Mouse (Mus musculus) heart, embryonic 14.5 days (tissue): Measurements from ENCODE around the gene Gm45021. TPM values are rescaled to one million over a fixed set of nuclear protein-coding genes. Genes with fewer than 3 reads are reported as not detected.

Experiments
- ATAC-seq: fragments of 200-750 bp; cut with Nextera tagmentation; 2 replicates; pipeline ENCODE4 v1.8.0; 2017; ENCODE audit warnings: low read depth, moderate TSS enrichment; ENCODE audit not compliant: insufficient number of reproducible peaks, insufficient read depth, low FRiP score
- H3K27ac ChIP-seq, 2 experiments: fragments of 200-500 bp in 1 of 2; fragments of 300-500 bp in 1 of 2; sonication (generic) in 1 of 2; replicated peaks in 1 of 2; 2 replicates each; pipeline ENCODE4 v1.5.1; 2012 to 2014; ENCODE audit warnings: low read depth in 2 of 2, low read length in 2 of 2, control low read depth in 1 of 2, mild to moderate bottlenecking in 1 of 2, mixed read lengths in 1 of 2; ENCODE audit not compliant: control insufficient read depth in 1 of 2, insufficient read depth in 1 of 2
- H3K27me3 ChIP-seq: fragments of 300-500 bp; sonication (generic); 2 replicates; pipeline ENCODE4 v1.6.1; 2014; ENCODE audit warnings: mild to moderate bottlenecking, low read length, control low read depth; ENCODE audit not compliant: control insufficient read depth, insufficient read depth
- H3K36me3 ChIP-seq: fragments of 300-500 bp; sonication (generic); 2 replicates; pipeline ENCODE4 v1.6.1; 2014; ENCODE audit warnings: mild to moderate bottlenecking, control low read depth, low read length, mixed read lengths; ENCODE audit not compliant: control insufficient read depth, insufficient read depth
- H3K4me1 ChIP-seq, 2 experiments: fragments of 200-500 bp in 1 of 2; fragments of 300-500 bp in 1 of 2; sonication (generic) in 1 of 2; 2 replicates each; pipeline ENCODE4 v1.6.1; 2012 to 2014; ENCODE audit warnings: low read length in 2 of 2, control low read depth in 1 of 2, mixed read lengths in 1 of 2; ENCODE audit not compliant: control insufficient read depth in 2 of 2, insufficient read depth in 2 of 2
- H3K4me2 ChIP-seq: fragments of 300-500 bp; sonication (generic); 2 replicates; pipeline ENCODE4 v1.6.1; 2014; ENCODE audit warnings: mild to moderate bottlenecking, low read length
- H3K4me3 ChIP-seq, 2 experiments: fragments of 200-500 bp in 1 of 2; fragments of 300-500 bp in 1 of 2; sonication (generic) in 1 of 2; 2 replicates each; pipeline ENCODE4 v1.5.1; 2012 to 2014; ENCODE audit warnings: low read length in 2 of 2, mild to moderate bottlenecking in 2 of 2, control low read depth in 1 of 2, low read depth in 1 of 2, moderate library complexity in 1 of 2; ENCODE audit not compliant: control insufficient read depth in 1 of 2, insufficient read depth in 1 of 2
- H3K9ac ChIP-seq: fragments of 300-500 bp; sonication (generic); 2 replicates; pipeline ENCODE4 v1.6.1; 2014; ENCODE audit warnings: mild to moderate bottlenecking, low read length
- H3K9me3 ChIP-seq: fragments of 300-500 bp; sonication (generic); 2 replicates; pipeline ENCODE4 v1.6.1; 2016; ENCODE audit warnings: low read length, control low read depth; ENCODE audit not compliant: control insufficient read depth
- whole genome bisulfite sequencing: fragments of 180-500 bp; shearing (Covaris S2); extraction: QIAGEN DNeasy Blood & Tissue Kit; methylation state at CpG from one replicate; pipeline ENCODE4 v1.1.7; 2014; 5-methylcytosine and 5-hydroxymethylcytosine counted together
- polyA plus RNA-seq: library from polyadenylated mRNA; unstranded; fragments of >200 nt; fragmentation: Nextera tagmentation; extraction: Ambion mirVana; gene quantifications from 2 replicates; pipeline ENCODE4 v1.2.1, GENCODE M21; 2014

Gene Gm45021
- polyA plus RNA-seq, 1 experiment from 2014 or later, result 1.3 TPM

GRCm38 (mm10) chr6:48650041-48650440 is 60.6 kb downstream of the Gm45021 start:
- Histone ChIP-seq H3K4me3 (no peak overlapping the region), H3K27ac (no peak overlapping the region), H3K27me3 (no peaks in the 10 kb centered on the region), H3K9me3 (no peaks in the 10 kb centered on the region), H3K4me1 (0 out of 4 replicates have a peak, but pooled peaks cover 0 to 2% of the 10 kb centered on the region in 2 experiments), H3K4me2 (no peak overlapping the region), H3K9ac (no peak overlapping the region), H3K36me3 (no peaks in the 10 kb centered on the region)
- 84% methylated on average over 9 of the region's 9 CpGs for WGBS
- ATAC-seq, result no peak

DNA sequence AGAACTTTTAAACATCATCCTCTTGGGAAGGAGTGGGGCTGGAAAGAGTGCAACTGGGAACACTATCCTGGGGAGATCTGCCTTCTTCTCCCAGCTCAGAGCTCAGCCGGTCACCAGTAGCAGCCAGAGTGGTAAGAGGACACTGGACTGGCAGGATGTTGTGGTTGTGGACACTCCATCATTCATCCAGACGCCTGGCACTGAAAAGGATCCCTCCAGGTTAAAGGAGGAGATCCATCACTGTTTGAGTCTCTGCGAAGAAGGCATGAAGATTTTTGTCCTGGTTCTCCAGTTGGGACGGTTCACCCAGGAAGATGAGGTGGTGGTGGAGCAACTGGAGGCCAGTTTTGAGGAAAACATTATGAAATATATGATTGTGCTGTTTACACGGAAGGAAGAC is 69.3 kb downstream of the Gm45021 start:
- ATAC-seq, result no peak
- no peak overlapping the region for H3K27ac ChIP-seq
- 74% methylated on average over 5 of the region's 5 CpGs for WGBS
- no peaks in the 10 kb centered on the region for H3K27me3 ChIP-seq
- H3K9me3 ChIP-seq, result no peaks in the 10 kb centered on the region
- H3K4me1 ChIP-seq, result no peaks in the 10 kb centered on the region
- H3K4me2 ChIP-seq, result no peak overlapping the region
- H3K36me3 ChIP-seq, result no peaks in the 10 kb centered on the region
- H3K9ac ChIP-seq, result no peak overlapping the region
- no peak overlapping the region for H3K4me3 ChIP-seq

Other genes starting within 250 kb of the Gm45021 start
- 14.4 and 16.5 TPM in 2 replicates for gene Krba1, start 194.0 kb upstream of the Gm45021 start, polyA plus RNA-seq
- gene Zfp467, start 143.8 kb upstream of the Gm45021 start, polyA plus RNA-seq, result 24.8 and 26.2 TPM in 2 replicates
- gene Sspo, start 141.4 kb upstream of the Gm45021 start, polyA plus RNA-seq, result 0.57 and 0.58 TPM in 2 replicates
- gene Atp6v0e2, start 52.0 kb upstream of the Gm45021 start, polyA plus RNA-seq, result 21.8 and 22.8 TPM in 2 replicates
- gene Lrrc61, start 34.8 kb upstream of the Gm45021 start, polyA plus RNA-seq, result 3.5 and 4.9 TPM in 2 replicates
- 39.4 and 45.3 TPM in 2 replicates for gene Rarres2, start 16.8 kb upstream of the Gm45021 start, polyA plus RNA-seq
- gene Repin1, start 4.3 kb downstream of the Gm45021 start, polyA plus RNA-seq, result 23.4 and 25.4 TPM in 2 replicates
- 0.84 TPM in 1 of 2 replicates, not detected in the other for gene Gm44965, start 4.3 kb downstream of the Gm45021 start, polyA plus RNA-seq
- gene Zfp775, start 12.5 kb downstream of the Gm45021 start, polyA plus RNA-seq, result 5.4 and 6.3 TPM in 2 replicates
- 0.82 and 1.1 TPM in 2 replicates for gene AI854703, start 37.2 kb downstream of the Gm45021 start, polyA plus RNA-seq
- 0.85 and 1.2 TPM in 2 replicates for gene Gimap8, start 57.6 kb downstream of the Gm45021 start, polyA plus RNA-seq
- 5.8 and 6.3 TPM in 2 replicates for gene Gimap9, start 86.5 kb downstream of the Gm45021 start, polyA plus RNA-seq
- 20.7 and 25.2 TPM in 2 replicates for gene Gimap4, start 94.9 kb downstream of the Gm45021 start, polyA plus RNA-seq
- 37.6 and 40.2 TPM in 2 replicates for gene Gimap6, start 118.6 kb downstream of the Gm45021 start, polyA plus RNA-seq
- 3.3 and 5.1 TPM in 2 replicates for gene Gm28053, start 129.0 kb downstream of the Gm45021 start, polyA plus RNA-seq
- not detected in 2 replicates for gene Gimap7, start 129.0 kb downstream of the Gm45021 start, polyA plus RNA-seq
- gene Gimap1, start 149.4 kb downstream of the Gm45021 start, polyA plus RNA-seq, result 26.1 and 27.5 TPM in 2 replicates
- gene Gimap5, start 156.6 kb downstream of the Gm45021 start, polyA plus RNA-seq, result 6.8 and 8.7 TPM in 2 replicates
- gene Gimap3, start 181.2 kb downstream of the Gm45021 start, polyA plus RNA-seq, result not detected in 2 replicates